Mouse (Mus musculus) E14TG2a.4 (cell line): ENCODE measurements around the gene Psmc5.

Experiments
- H3K27me3 ChIP-seq: 2 replicates; pipeline ENCODE4 v1.6.1; 2014; ENCODE audit warnings: low read length, control low read depth; ENCODE audit not compliant: insufficient read depth
- H3K36me3 ChIP-seq: 2 replicates; pipeline ENCODE4 v1.6.1; 2014; ENCODE audit warnings: low read length, control low read depth; ENCODE audit not compliant: insufficient read depth
- H3K4me1 ChIP-seq: replicated peaks from 2 replicates; pipeline ENCODE4 v1.6.1; 2014; ENCODE audit warnings: low read depth, low read length, control low read depth
- H3K4me3 ChIP-seq: replicated peaks from 2 replicates; pipeline ENCODE4 v1.5.1; 2014; ENCODE audit warnings: mild to moderate bottlenecking, low read length
- H3K9me3 ChIP-seq: 2 replicates; pipeline ENCODE4 v1.6.1; 2014; ENCODE audit warnings: low read length, control low read depth
- CTCF ChIP-seq: conservative IDR thresholded peaks from 2 replicates; pipeline ENCODE4 v1.5.1; 2014; ENCODE audit warnings: low read length
- NANOG ChIP-seq: IDR thresholded peaks from 2 replicates; pipeline ENCODE4 v1.6.1; 2014; ENCODE audit warnings: borderline replicate concordance, low read length, mixed read lengths
- POU5F1 ChIP-seq: IDR thresholded peaks from 2 replicates; pipeline ENCODE4 v1.6.1; 2014; ENCODE audit warnings: low read length, borderline replicate concordance

Gene Psmc5

DNA sequence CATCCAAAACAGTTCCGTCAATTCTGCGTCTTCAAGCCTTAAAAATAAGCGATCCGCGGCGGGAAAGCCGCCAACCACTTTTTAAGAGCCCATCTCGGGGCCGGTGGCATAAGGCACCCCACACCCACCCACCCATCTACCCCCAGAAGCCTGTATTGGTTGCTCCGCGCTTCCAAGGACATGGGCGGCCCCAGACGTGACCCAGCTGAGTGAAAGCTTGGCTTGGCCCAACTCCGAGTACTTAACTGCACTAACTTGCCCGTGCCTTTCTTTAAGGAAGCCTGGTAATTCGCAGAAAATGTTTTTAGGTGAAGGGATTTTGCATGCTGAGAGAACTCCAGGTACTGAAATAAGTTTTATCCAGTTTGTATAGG is 17.3 kb downstream of the Psmc5 start:
- H3K27me3 ChIP-seq, result peaks cover 27% of the 10 kb centered on the region
- H3K4me1 ChIP-seq, result peaks cover 68% of the 10 kb centered on the region
- H3K36me3 ChIP-seq, result peaks cover 10% of the 10 kb centered on the region
- TF ChIP-seq NANOG, result no peak
- TF ChIP-seq POU5F1, result no peak
- TF ChIP-seq CTCF, result no peak
- H3K9me3 ChIP-seq, result no peaks in the 10 kb centered on the region
- H3K4me3 ChIP-seq, result peak overlapping the region; percentile 74

DNA sequence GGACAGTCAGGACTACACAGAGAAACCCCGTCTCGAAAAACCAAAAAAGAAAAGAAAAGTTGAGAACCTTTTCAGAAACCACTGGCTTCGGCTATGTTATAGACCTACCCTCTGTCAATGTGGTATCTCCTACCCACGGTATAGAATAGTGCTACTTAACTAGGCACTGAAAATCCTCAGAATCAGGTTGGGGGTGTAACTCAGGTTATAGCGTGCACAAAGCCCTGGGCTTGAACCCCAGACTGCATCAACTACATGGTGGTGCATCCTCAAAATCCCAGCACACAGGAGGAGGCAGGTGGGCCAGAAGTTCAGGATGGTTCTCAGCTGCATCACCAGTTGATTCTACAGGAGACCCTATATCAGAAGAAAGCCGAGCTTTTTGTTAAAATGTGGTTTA is 17.9 kb downstream of the Psmc5 start:
- H3K36me3 ChIP-seq, result peaks cover 8% of the 10 kb centered on the region
- H3K4me1 ChIP-seq, result peaks cover 62% of the 10 kb centered on the region
- H3K27me3 ChIP-seq, result peaks cover 32% of the 10 kb centered on the region

DNA sequence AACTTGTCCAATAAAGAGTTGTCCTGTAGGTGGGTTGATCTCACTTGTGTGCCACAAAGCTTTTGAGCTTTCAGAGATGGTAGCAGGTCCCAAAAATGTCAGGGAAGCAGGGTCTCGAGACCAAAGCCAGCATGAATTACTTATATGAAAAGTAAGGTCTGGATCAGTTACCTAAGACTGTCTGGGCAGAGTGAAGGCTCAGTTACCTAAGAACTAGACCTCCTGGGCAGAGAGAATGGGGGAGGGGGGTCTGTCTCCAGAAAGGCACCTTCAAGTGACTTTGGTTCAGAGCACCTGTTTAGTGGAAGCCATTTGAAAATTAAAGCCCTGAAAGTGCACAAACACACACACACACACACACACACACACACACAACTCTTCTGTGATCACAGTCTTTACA is 18.4 kb downstream of the Psmc5 start:
- Histone ChIP-seq H3K4me3 (peak overlapping the region; percentile 74), H3K4me1 (peaks cover 57% of the 10 kb centered on the region), H3K27me3 (peaks cover 33% of the 10 kb centered on the region), H3K9me3 (no peaks in the 10 kb centered on the region), H3K36me3 (peaks cover 8% of the 10 kb centered on the region)
- TF ChIP-seq NANOG (no peak), CTCF (no peak), POU5F1 (no peak)

More for the DNA sequence above, 17.9 kb downstream of the Psmc5 start:
- H3K9me3 ChIP-seq, result no peaks in the 10 kb centered on the region
- peak overlapping the region; percentile 74 for H3K4me3 ChIP-seq
- TF ChIP-seq POU5F1, result no peak

DNA sequence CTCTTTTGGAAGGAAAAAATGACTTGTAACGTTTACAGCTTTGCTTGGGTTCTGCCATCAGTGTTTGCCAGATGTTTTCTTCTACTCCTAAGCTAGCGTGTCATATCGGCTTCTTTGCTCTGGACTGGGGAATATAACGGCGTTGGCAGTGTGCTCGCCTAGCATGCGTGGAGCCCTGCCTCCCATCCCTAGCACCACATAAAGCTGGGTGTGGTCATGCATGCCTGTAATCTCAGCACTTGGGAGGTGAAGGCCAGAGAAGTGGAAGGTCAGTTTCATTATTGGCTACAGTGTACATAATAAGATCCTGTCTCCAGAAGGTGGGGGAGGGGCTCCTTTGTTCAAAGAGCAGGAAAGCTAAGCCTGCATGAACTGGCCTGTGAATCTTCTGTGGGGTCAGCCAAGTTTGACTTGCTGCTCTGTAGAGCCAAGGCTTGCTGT is 19.0 kb downstream of the Psmc5 start:
- peaks cover 7% of the 10 kb centered on the region for H3K36me3 ChIP-seq
- peaks cover 52% of the 10 kb centered on the region for H3K4me1 ChIP-seq
- H3K4me3 ChIP-seq, result no peak overlapping the region
- H3K9me3 ChIP-seq, result no peaks in the 10 kb centered on the region
- TF ChIP-seq POU5F1 (no peak), CTCF (no peak), NANOG (no peak)
- H3K27me3 ChIP-seq, result peaks cover 33% of the 10 kb centered on the region

DNA sequence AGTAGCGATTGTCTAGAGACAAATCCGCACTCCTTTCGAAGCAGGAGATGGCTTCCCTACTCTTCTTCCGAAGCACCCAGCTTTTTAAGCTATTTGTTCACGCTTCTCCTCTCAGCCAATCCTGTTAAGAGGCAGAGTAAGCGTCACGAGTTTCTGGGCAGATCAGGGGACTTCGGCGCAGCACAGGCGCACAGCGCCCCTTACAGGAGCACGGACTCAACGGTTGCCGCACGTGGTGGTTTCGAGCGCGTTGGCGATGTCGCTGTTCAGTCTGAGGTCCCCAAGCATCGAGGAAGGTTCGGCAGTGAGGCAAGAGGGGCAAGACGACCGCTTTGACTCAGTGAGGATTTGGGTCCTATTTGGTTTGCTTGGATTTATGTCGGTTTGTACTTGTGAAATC is 20.5 kb downstream of the Psmc5 start, which contains the start of gene Tcam1:
Gene Tcam1 (plus strand): TSS at position 219 of the 400 bp plus-strand sequence.
- H3K27me3 ChIP-seq, result peaks cover 33% of the 10 kb centered on the region
- H3K9me3 ChIP-seq, result no peaks in the 10 kb centered on the region
- H3K36me3 ChIP-seq, result no peaks in the 10 kb centered on the region
- TF ChIP-seq NANOG, result no peak
- peak; percentile 34 for TF ChIP-seq CTCF
- peaks cover 38% of the 10 kb centered on the region for H3K4me1 ChIP-seq
- no peak within 1 kb of the TSS for H3K4me3 ChIP-seq

DNA sequence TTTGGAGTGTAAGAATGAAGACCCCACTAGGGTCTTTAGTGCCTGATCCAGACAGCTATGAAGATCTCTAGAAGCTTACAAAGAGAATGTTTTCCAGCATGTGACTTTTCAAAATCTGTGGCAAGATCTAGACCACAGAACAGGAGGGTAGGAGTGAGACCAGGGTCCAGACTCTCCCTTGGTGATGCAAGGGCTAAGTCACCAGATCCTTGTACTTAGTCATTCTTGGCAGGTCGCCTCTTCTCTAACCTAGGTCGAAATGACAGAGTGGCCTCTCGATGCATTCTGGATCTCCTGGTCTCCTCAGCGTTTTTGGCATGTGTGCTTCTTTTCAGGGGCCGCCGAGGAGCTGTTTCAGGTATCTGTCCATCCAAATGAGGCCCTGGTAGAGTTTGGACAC is 26.5 kb downstream of the Psmc5 start:
- H3K4me1 ChIP-seq, result peaks cover 9% of the 10 kb centered on the region
- no peak for TF ChIP-seq POU5F1
- TF ChIP-seq NANOG, result no peak
- TF ChIP-seq CTCF, result no peak
- H3K27me3 ChIP-seq, result peaks cover 65% of the 10 kb centered on the region
- no peak overlapping the region for H3K4me3 ChIP-seq
- no peaks in the 10 kb centered on the region for H3K9me3 ChIP-seq
- H3K36me3 ChIP-seq, result no peaks in the 10 kb centered on the region

DNA sequence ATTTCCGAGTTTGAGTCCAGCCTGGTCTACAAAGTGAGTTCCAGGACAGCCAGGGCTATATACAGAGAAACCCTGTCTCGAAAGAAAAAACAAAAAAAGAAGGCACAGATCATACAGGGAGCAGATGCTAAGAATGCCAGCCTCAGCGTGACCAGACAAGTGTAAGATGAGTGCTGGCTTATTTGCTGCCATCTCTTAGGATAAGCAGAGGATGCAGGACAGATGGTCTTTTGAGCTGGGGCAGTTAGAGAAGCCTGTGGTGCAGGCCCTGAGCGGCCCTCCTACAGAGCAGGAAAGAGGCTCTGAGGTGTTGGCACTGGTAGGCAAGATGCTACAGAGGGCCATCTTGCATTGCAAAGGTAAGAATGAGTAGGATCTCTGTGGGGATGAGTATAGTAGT is 27.4 kb downstream of the Psmc5 start:
- Histone ChIP-seq H3K27me3 (peaks cover 61% of the 10 kb centered on the region), H3K36me3 (no peaks in the 10 kb centered on the region), H3K4me1 (peaks cover 9% of the 10 kb centered on the region), H3K4me3 (no peak overlapping the region), H3K9me3 (no peaks in the 10 kb centered on the region)
- no peak for TF ChIP-seq NANOG
- TF ChIP-seq POU5F1, result no peak
- no peak for TF ChIP-seq CTCF

DNA sequence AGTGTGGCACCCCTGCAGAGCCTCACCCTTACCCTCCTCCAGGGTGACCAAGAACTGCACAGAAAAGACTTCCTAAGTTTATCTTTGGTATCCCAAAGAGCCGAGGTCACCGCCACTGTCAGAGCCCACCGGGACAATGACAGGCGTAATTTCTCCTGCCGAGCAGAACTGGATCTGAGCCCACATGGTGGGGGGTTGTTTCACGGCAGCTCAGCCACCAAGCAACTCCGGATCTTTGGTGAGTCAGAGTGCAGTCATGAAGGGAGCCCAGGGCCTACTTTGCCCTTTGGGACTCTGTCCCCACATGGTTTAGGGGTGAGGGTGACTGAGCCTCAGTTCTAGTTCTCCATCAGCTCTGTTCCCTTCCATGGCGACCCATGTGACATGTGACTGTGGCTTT is 28.2 kb downstream of the Psmc5 start:
- H3K9me3 ChIP-seq, result no peaks in the 10 kb centered on the region
- TF ChIP-seq NANOG (no peak), CTCF (no peak), POU5F1 (no peak)
- H3K4me1 ChIP-seq, result peaks cover 9% of the 10 kb centered on the region
- peaks cover 56% of the 10 kb centered on the region for H3K27me3 ChIP-seq
- no peaks in the 10 kb centered on the region for H3K36me3 ChIP-seq
- H3K4me3 ChIP-seq, result no peak overlapping the region

DNA sequence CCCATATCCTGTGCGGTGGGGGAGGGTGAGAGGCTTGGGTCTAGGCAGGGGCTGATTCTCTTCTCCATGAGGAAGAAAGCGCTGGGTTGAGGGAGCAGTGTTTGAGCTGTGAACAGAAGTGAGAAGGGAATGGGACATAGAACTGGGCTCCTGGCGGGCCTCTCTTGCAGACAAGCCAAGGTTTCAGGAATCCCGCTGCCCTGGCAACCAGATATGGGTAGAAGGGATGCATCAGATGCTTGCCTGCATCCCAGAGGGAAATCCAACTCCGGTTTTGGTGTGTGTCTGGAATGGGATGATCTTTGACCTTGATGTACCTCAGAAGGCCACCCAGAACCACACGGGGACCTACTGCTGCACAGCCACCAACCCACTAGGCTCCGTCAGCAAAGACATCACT is 30.3 kb downstream of the Psmc5 start:
- H3K36me3 ChIP-seq, result no peaks in the 10 kb centered on the region
- peaks cover 20% of the 10 kb centered on the region for H3K9me3 ChIP-seq
- H3K4me1 ChIP-seq, result peaks cover 9% of the 10 kb centered on the region
- TF ChIP-seq NANOG (no peak), POU5F1 (no peak), CTCF (no peak)
- peaks cover 56% of the 10 kb centered on the region for H3K27me3 ChIP-seq
- H3K4me3 ChIP-seq, result no peak overlapping the region
